Mouse (Mus musculus) pancreas, adult 10 weeks (tissue): ENCODE measurements around the gene Lrriq1. TPM values are rescaled to one million over a fixed set of nuclear protein-coding genes. Genes with fewer than 3 reads are reported as not detected.

Experiments
- polyA plus RNA-seq: library from polyadenylated mRNA; stranded (reverse); fragments of 350-450 nt; fragmentation: Illumina TruSeq; extraction: RNeasy Lipid Tissue Mini Kit (QIAGEN cat#74804); gene quantifications from one replicate; pipeline ENCODE4 v1.2.3, GENCODE M21; 2015; ENCODE audit warnings: low read depth, low replicate concordance; ENCODE audit not compliant: insufficient read depth

The Lrriq1 gene
- not detected for polyA plus RNA-seq

GRCm38 (mm10) chr10:103235707-103236459 lies at the start of gene Lrriq1:
Gene Lrriq1, minus strand, starts transcription at chr10:103236322.

GRCm38 (mm10) chr10:103029730-103030490 lies 206.2 kb downstream of the Lrriq1 start, which contains the start of gene Alx1:
Gene Alx1, minus strand, starts transcription at chr10:103030215.

Other genes with a start within 250 kb of the Lrriq1 start
- not detected for gene Alx1, start 206.1 kb downstream of the Lrriq1 start, polyA plus RNA-seq
- 0.81 TPM for gene Slc6a15, start 131.5 kb upstream of the Lrriq1 start, polyA plus RNA-seq